Mouse (Mus musculus) liver, adult (tissue): ENCODE data around the gene Snx1.

Source experiments
- GATA4 ChIP-seq: IDR thresholded peaks from 2 replicates; pipeline ENCODE4 v1.6.1; 2014; ENCODE audit warnings: mild to moderate bottlenecking, low read length; ENCODE audit not compliant: insufficient replicate concordance

The Snx1 gene

DNA sequence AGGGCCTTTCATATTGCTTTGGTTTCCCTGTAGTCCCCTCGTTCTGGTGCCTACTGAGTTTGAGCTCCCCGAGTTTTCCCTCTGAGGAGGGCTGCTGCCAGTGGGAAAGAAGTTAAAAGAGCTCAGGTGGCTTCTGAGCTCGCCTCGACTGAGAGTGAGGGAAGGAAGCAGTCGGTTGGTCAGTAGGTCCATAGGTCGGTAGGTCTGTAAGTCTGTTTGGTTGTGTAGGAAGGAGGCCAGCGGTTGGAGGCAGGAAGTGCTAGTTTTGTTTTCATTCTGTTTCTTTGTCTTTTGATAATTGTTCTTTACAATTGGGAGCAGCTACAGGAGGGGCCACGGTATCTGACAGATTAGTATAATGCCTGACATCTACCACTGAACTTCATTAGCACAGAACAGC, 16.3 kb downstream of the Snx1 start:
- TF ChIP-seq GATA4, result no peak

DNA sequence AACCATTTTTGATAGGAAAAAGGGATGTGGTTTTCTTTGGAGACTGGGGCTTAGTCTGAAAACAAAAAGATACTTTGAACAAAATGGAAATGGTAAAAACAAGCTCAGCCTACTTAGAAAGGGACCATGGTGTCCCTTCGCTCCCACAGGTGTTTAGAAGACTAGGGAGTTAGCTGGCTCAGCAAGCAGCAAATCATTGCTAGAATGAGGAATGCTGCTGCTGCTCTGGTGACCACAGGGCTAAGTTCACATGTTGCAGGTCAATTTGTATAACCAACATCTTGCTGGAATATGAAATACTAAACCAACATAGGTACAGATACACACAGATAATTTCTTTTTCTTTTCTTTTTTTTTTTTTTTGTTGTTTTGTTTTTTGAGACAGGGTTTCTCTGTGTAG, 16.8 kb downstream of the Snx1 start:
- no peak for TF ChIP-seq GATA4

- TF ChIP-seq GATA4, result no peak
These were observed 21.2 kb downstream of the Snx1 start for GRCm38 (mm10) chr9:66105168-66105567.

DNA sequence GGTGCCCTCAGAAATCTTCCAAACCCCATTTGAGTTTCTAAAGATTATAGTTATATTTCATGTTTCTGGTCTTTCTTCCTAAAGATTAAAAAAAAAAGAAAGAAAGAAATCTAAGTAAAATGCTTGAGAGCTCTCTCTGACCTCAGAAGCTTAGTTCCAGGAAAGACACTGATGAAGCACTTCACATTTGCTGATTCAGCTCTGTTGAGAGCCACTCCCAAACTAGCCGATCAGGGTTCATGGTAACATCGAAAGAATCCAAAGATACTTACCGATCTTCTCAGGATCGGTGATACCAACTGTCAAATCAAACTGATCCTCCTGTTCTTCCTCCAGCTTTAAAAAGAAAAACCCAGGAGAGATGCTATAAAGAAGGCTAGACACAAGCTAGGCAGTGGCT, 21.8 kb downstream of the Snx1 start:
- TF ChIP-seq GATA4, result no peak

DNA sequence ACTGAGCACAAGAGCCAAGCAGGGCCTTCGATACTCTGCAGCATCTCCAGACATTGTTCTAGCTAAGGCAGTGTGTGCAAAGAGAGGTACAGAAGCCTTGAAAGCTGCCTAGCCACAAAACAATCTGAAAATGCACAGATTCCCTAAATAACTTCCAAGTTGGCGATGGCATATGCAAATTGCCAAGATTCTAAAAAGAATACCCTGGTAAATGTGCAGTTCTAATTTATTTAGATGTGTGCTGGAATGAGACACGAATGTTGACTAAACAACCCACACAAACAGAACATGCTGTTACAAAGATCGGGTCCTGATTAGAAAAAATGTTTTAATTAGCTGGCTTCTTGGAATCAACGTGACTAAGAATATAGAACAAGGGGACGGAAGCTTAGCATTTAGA, 23.7 kb downstream of the Snx1 start:
- TF ChIP-seq GATA4, result no peak

DNA sequence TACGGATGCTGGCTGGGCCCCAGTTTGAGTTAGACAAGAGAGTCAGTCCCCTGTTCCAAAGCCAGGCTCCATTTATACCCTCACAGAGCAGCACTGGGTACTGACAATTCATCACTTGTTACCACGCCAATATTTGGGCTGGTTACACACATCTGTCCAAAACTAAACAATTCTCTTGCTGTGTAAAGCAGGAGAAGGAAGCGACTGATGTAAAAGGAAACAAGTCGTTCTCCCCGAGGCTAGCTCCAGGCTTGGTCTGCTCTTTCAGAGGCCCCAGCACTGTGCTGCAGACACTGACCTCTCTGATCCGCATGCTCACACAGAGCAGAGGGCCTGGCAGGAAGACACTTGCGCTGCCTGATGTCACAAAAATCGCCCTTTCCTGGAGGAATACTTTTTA, 24.8 kb downstream of the Snx1 start:
- no peak for TF ChIP-seq GATA4

DNA sequence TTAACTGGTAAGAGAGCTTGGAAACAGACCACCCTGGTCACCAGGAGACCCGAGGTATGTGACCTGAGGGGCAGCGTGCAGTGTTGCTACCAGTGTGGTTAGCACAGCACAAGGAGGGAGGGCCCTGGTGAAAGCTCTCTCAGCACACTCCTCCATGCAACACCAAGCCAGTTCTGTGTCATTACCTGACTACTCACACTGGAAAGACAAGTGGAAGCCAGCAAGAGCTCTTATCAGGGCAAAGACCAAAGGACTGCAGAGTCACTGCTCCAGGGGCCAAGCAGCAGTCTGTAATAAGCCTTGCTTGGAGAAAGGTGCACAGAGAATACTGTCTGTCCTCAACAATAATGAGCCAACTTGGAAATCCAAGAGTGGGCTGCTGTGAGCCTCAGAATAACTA, 33.7 kb downstream of the Snx1 start:
- no peak for TF ChIP-seq GATA4

- no peak for TF ChIP-seq GATA4
These were observed 34.8 kb downstream of the Snx1 start for GRCm38 (mm10) chr9:66091327-66092231.

GRCm38 (mm10) chr9:66090593-66091244, 35.7 kb downstream of the Snx1 start:
- no peak for TF ChIP-seq GATA4

- TF ChIP-seq GATA4, result no peak
These were observed 38.0 kb downstream of the Snx1 start for GRCm38 (mm10) chr9:66088411-66088810.

GRCm38 (mm10) chr9:66087062-66087461, 39.3 kb downstream of the Snx1 start:
- no peak for TF ChIP-seq GATA4

- no peak for TF ChIP-seq GATA4
These were observed 42.2 kb downstream of the Snx1 start for GRCm38 (mm10) chr9:66084171-66084570.

GRCm38 (mm10) chr9:66081999-66082398, 44.4 kb downstream of the Snx1 start:
- TF ChIP-seq GATA4, result no peak

DNA sequence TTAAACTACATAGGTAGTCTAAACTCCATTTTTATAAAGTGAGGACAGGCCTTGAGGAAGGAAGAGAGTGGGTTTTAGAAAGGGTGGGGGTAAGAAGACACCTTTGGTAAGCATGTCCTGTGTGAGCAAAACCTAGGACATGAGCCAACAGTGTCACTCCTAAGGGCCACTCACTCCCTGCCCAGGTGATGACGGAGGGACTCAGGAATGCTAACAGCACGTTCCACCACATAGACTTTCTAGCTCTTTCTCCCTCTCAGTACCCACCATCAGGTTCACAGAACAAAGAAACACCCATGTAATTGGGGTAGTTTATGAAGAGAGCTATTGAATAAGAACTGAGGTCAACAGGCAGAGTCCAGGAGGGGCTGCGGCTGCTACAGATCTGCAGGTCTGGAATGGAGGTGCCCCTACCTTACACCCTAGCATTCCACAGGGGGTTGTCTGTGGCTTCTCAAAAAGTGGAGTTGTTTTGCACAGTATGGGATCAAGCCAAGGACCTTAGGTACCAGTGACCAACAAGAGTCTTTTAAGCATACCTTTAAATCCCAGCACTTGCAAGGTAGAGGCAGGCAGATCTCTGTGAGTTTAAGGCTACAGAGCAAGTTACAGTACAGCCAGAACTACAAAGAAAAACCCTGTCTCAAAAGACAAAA, 45.5 kb downstream of the Snx1 start:
- TF ChIP-seq GATA4, result no peak

GRCm38 (mm10) chr9:66078493-66078892, 47.9 kb downstream of the Snx1 start:
- no peak for TF ChIP-seq GATA4

DNA sequence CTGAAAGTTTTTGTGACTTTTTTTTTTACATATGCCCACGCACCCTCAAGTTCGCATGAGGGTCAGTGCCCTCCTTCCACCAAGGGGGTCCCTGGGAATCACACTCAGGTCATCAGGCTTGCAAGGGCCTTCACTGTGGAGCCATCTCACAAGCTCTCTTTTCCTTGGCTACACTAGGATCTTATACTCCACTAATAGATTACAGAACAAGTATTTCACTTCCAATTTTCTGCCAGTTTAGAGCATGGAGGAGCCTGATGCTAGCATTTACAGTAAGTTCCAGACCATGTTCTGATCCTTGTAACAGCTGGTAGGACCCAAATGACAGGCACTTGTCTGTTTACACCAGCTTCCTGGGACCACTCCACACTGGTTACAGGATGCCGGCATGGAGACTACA, 48.3 kb downstream of the Snx1 start:
- TF ChIP-seq GATA4, result no peak

DNA sequence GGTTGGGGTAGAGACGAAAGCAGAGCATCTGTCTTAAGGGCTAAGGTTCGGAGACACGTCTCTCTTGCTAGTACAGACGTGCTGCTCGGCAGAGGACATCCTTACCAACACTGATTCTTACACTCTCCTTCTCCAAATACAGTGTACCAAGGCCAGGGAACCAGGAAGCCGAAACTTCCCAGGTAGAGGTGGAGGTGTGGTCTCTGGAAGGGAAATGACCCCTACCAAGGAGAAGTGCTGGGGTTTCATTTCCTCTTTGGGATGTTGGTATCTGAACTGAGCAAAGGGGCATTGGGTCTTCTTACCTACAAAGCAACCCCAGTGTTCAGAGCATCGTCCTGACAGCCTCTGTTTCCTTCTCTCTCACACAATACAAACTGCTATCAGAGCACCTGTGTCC, 53.6 kb downstream of the Snx1 start:
- TF ChIP-seq GATA4, result no peak

GRCm38 (mm10) chr9:66070151-66070550, 56.2 kb downstream of the Snx1 start:
- TF ChIP-seq GATA4, result no peak
